Mouse (Mus musculus) gastrocnemius, postnatal 25 days (tissue): ENCODE measurements around the gene Pate2. TPM values are rescaled to one million over a fixed set of nuclear protein-coding genes. Genes with fewer than 3 reads are reported as not detected.
A peak's percentile ranks its signal among the peaks of the same experiment; 100 is the strongest.
"Not testable (repeated sequence)": the region's sequence is repeated elsewhere in the genome, so short reads cannot be mapped to it uniquely, and the experiment has no call there.

ENCODE experiments used
- DNase-seq: peaks from one replicate; pipeline ENCODE4 v3.0.0; 2022
- total RNA-seq, 2 experiments: library from RNA; stranded (reverse); gene quantifications; 1 replicate in 1 of 2; 2 replicates in 1 of 2; pipeline ENCODE4 v1.2.3; 2021

Gene Pate2
- total RNA-seq, 2 experiments from 2014 or later, result not detected

DNA sequence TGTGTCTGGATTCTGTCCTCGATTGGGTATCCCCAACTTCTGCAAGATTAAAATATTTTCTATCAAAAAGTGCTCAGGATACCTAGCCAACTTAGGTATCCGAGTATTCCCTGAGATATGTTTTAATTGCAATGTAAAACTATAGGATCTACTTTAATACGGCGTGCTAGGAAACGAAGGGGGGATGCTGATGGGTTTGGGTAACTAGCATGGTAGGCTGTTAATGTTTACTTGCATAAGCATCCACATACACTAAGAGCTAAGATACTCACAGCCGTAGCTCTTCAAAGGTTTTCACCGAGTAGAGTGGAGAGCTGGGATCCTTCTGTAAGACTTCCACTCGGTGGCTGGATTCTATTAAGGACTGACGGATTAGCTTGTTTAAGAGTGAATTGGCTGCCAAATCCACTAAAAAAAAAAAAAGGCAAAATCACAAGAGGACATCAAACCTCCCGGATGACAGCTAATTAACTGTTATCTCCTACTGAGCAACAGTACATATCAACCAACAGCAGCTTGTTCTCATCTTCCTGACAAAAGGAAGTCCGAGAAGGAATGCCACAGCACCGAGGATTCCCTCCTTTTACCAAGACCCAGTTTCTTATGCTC is 13.5 kb upstream of the Pate2 start:
- DNase-seq, result no peak

DNA sequence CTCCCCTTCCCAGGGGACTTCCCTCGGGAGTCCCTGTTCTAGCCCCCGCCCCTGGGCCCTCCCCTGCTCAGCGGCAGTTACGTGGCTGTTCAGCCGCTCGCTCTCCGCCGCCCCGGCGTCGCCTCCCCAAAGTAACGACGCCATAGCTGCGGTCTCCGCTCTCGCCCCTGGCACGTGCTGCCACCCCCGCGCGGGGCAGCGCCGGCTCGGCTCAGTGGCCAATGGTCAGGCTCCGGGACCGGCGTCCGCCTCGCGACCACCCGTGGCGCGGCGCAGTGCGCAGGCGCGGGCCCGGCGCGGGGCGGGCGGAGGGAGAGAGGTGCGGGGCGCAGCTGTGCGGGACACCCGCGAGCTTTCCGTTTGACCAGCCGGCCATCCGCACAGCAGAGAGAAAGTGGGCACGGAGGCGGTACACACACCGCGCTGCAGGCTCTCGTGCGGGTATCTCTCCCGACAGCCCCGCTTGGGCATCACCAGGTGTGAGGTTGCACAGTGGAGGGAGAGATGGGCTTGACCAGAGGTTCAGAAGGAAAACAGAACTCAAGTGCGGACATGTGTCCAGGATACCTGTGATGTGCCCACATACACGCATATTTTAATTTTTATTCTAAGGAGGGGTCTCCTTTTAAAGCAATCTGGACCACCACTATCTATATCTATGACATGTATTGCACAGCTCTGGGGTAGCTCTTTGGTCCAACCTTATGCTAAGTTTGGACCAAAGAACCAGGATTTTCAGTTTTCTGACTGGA is 11.7 kb upstream of the Pate2 start, which contains the start of the genes Ddx25 and Pus3:
TSS of gene Ddx25 (minus strand) at position 272 of the 752 bp plus-strand sequence.
TSS of gene Pus3 (plus strand) at position 339 of the 752 bp plus-strand sequence.
- no peak for DNase-seq

DNA sequence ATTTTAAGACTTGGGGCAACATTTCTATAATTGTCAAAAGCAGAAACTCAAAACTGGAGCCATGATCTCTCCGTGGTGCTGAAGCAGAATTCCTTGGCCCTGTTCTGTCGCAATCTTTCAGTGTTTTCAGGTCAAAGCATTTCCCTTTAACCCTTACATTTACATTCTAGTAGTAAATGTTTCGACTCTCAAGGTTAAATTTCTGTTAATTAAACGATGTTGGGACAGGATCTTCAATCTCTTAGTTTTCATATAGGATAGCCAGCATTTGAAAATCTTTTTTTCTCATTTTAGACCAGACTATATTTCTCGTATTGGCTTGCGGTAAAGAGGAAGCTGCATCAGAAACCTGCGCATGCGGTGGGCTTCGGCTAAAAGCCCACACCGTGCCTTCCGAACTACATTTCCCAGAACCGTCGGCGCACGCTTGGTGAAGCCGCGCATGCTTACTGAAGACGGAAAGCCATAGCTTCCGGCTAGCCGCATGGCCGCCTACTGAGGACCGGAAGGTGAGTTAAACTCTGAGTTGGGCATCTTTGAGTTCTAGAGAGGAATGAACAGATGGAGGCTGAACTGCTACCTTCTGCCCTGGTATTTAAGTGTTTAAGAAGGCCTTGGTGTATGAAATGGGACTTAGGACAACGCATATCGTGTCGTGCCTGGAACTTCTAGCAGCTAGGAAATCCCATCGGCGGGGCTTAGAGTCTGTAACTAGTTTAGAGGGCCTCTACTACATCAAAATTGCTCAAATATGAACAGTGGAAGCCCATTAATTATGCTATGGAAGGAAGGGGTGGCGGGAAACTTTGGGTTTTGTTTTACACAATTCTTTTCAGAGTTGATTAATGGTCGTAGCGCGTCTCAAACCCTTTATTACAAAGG is 10.8 kb upstream of the Pate2 start:
- peak; percentile 58 for DNase-seq

DNA sequence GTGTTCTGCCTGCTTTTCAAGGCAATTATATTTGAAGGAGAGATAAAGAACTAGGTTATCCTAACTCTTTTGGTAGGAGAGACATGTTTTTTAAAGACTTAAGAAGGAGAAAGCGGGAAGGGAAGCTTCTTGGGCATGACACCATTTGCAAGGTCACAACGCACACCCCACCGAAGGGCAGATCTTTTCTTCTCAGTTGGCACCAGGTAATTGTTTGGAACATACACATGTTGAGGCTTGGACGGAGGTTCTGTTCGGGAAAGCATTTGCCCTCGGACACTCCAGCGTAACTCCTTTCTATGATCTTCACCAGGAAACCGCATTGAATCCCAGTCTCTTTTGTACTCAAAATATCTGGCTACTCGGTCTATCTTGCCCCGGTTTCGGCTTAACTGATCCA is 9.0 kb upstream of the Pate2 start:
- no peak for DNase-seq

DNA sequence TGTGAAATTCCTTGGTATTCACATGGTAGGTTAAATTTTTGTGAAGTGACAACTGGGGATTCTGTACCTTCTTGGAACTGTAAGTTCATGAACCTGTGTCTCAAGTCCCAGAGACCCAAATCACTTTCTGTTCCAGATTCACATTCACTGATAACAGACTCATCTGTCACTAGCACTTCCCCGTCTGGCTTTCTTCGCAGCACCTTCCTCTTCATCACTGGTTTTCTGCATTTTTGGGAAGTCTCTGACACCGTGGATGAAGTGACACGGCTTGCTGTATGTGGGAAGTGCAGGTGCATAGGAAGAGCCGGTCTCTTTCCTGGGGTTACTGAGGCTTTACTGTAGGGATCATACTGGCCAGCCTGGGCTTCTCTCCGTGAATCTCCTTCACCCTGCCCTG is 8.5 kb upstream of the Pate2 start:
- DNase-seq, result no peak

DNA sequence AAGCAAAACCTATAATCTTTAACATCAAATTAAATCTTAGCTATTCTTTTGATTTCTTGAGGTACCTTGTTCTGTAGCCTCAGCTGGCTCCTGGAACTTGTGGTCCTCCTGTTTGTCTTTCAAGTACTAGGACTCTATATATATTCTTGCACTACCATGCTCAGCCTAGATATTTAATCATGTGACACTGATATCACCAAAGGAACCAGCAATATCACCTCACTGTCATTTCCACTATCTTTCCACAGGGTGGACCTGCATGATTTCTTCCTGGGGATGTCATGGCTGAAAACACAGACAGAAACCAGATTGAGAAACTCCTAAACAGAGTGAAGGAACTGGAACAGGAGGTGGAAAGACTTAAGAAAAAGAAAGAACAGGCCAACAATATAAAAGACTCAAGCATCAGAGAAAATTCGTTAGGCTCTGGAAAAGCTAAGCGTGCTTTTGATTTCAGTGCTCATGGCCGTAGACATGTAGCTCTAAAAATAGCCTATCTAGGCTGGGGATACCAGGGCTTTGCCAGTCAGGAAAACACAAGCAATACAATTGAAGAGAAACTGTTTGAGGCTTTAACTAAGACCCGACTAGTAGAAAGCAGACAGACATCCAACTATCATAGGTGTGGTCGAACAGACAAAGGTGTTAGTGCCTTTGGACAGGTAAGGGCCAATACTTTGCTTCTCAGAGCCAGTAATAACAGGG is 5.4 kb upstream of the Pate2 start:
- no peak for DNase-seq

DNA sequence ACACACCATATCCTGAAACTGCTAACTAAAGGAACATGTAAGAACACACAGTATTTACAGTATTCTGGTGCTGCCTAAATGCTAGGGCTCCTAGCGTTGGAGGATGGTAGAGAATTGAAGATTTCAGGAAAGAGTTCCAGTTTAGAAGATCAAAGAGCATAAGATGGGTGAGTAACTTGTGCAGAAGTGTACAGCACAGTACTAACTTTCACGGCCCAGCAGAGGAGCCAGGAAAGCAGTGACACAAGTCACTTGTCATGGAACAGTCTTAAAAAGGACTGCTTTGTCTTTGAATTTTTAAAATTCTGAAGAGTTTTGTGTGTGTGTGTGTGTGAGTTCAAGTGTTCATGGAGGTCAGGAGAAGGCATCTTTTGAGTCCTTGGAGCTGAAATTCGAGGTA is 2.1 kb upstream of the Pate2 start:
- DNase-seq, result no peak

DNA sequence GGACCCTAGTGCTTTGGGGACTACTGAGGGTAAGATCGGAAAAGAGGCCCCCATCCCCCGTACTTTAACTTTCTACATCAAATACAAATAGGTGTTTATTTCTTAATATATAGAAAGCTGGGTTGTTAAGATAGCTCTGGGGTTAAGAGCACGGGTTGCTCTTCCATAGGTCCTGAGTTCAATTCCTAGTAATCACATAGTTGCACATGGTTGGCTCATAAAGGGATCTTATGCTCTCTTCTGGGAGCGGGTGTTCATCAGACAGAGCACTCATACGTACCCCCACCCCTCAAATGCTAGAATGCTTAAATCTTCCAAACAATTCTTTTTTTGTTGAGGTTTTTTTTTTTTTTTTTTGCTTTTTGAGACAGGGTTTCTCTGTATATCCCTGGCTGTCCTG is 579 bp downstream of the Pate2 start:
- no peak for DNase-seq

DNA sequence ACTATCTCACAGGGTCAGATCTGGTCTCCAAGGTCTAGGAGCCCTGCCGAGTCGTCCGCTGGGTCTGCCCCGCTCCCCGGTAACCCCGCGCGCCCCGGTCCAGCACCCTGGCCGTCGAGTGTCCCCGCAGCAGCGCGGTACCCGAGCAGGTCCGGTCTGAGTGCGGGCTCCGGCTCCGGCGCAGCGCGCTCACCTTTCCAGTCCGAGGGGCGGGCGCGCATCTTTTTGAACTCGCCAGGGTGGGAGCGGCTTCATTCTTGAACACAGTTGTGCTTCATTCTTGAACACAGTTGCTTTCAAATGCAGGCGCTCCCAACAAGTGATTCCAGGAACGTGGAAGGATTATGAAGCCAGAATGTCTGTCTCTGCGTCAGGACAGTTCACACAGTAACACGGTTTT is 4.3 kb downstream of the Pate2 start:
- no peak for DNase-seq

DNA sequence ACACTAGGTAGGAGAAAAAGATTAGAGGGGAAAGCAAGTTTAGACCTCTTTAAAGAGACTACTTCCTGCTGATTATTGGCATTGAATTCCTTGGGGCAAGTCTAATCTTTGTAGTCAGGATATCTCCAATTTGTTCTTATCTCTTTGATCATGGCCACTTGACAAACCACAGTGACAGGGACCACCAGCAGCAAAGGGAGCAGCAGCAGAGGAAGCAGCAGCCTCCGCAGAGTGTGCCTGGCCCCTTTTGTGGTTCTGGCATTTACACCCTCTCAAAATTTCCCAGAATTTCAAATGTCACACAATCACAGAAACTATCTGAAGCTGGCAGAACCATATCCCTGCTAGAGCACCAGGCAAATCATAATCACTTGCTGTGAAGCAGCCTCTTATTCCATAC is 17.6 kb downstream of the Pate2 start:
- DNase-seq, result no peak

DNA sequence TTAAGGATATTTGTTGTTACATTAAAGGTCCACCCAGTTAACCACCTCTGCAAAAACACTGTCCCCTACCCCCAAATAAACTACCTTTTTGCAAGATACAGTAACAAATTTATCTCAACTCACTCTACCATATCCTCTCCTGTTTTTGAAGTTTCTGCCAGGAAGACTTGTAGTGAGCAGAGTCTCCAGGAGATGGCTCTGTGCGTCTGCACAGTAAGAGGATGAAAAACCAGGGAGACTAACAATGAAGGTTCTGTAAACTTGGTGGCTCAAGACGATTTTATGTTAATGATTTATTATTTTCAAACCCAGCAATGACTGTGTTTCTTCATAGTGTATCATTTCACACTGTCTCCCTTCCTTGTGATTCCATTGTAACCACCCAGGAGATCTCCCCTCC is 22.8 kb downstream of the Pate2 start:
- DNase-seq, result no peak

DNA sequence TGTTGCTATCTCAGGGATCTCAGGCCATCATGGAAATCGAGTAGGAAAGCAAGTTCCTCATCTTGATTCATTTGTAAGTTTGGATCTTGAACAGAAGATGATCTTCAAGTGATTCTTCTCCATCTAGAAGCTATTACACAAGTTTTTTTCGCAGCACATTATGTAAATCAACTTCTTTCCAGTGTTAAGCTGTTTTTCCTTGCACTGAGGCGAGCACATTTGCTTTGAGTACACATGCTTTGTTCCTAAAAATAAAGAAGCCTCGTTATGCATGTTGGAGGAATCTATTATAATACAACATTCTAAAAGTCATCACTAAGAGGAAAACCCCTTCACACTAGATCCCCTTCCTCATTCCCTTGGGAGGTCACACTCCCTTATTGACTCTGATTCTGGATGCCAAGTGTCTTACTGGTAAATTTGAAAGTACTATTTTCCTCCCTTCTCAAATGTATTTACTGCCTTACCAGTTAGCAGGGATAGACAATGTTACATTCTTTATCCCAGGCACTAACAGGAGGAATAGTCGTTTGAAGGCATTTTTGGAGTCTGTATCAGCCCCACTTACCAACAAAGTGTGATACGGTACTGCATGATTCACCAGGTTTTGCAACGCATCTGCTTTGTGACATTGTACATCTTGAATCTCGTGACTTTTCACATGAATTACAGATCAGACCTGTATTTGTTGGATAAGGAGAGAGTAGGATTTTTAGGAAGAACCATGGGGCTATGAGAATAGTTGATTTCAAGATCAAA is 37.7 kb downstream of the Pate2 start:
- no peak for DNase-seq

DNA sequence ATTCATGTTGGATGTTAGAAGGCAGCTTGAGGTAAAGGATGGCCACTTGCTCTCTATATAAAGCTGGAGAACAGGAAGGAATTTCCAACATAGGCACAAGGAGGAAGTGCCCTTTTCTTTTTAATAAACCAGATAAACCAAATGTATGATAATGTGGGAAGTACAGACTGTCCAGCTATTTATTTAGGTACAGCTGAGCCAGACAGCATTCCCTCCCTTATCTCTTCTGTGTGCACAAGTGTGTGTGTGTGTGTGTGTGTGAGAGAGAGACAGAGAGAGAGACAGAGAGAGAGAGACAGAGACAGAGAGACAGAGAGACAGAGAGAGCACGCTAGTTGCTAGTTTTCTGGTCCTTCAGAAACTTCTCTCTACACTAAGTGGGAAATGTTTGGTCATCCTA is 41.8 kb downstream of the Pate2 start, which contains the start of gene Pate4:
TSS of gene Pate4 (minus strand) at position 101 of the 400 bp plus-strand sequence.
- no peak for DNase-seq

DNA sequence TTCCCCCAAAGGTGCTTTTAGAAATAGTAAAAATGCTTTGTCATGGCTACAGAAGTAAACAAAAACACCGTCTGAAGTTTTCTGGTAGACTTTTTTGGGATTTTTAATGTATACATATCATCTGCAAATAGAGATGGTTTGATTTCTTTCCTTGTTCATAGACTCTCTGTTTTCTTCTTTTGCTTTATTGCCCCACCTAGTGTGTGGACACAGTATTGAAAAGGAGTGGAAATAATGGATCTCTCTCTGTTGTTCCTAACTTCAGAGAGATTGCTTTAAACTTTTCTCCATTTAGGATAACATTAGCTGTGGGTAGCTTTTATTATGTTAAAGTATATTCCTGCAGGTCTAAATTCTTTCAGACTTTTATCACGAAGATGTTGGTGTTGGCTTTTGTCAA is 43.9 kb downstream of the Pate2 start:
- DNase-seq, result no peak

DNA sequence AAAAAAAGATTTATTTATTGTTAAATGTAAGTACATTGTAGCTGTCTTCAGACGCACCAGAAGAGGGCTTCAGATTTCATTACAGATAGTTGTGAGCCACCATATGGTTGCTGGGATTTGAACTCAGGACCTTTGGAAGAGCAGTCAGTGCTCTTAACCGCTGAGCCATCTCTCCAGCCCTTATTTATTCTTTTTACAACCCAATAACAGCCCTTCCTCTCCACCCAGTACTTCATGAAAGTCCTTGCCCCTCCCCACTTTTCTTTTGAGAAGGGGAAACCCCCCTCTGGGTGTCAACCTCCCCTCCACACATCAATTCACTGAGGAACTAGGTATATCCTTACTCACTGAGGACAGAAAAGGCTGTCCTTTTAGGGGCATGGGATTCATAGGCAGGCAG is 46.7 kb downstream of the Pate2 start:
- not testable (repeated sequence) for DNase-seq

DNA sequence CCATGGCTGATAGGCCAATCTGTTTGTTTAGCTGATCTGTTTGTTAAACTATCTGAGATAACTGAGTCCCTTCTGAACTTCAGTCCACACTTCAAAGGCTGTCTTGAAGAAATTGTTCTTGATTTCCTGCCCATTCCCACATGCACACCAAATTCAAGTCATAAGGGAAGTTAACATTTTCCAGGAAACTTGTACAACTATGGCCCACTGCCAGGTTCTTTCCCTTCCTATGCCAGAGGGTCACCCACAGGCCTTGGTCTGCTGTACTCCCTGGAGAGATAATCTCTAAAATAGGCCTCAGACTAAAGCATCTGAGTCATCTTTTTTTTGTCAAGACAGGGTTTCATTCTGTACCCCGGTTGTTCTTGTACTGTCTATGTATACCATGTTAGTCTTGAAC is 62.9 kb downstream of the Pate2 start:
- no peak for DNase-seq

DNA sequence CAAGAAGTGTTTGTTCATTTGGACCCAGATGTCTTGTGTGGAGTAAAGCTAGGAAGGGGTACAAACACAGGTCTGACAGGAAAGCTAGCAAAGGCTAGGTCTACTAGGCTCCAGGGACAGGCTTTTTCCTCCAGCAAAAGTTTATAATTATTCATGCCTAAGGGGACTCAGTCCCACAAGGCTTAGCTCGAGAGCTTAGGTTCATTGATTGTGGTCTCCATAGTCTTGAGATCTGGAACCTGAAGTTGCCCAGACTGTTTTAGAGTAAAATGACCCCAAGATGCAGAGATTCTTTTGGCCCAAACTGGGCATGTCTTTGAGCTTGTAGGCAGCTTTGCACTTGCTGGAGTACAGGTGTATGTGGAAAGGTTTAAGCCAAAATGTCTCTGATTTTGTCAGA is 78.0 kb downstream of the Pate2 start, which contains the start of gene Pate3:
TSS of gene Pate3 (minus strand) at position 101 of the 400 bp plus-strand sequence.
- no peak for DNase-seq

DNA sequence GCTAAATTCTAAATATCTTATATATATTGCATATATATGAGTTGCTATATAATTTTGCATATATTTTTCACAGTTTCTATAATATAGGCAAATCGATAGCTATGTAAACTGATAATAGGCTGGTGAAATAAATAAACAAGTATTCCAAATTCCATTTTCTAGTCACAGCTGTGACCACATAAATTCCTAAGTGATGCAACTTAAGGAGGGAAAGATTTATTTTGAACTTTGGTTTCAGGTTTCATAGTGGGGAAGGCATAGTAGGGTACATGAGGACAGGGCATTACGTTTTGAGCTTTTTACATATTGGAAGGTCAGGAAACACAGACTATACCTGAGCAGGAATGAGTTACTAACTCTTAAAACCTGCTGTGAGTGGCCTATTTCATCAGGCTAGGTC is 103.5 kb downstream of the Pate2 start:
- DNase-seq, result no peak

DNA sequence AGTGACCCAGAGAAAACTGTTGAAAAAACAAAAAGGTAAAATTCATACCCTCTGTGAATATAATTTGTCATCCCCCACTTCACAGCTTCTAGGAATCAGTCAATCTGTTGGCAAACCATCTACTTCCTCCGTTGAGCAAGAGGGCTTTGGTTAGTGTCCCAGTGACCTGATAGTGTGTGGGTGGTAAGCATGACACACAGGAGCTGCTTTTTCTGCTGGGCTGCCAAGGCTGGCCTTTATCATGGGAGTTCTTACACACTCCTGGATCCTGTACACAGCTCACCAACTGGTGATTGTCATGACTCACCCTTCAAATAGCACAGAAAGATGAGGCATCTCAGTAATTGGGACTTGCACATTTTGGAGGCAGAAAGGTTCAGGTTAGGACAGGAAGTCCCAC is 116.9 kb downstream of the Pate2 start, which contains the start of gene Pate1:
TSS of gene Pate1 (minus strand) at position 378 of the 400 bp plus-strand sequence.
- DNase-seq, result no peak

DNA sequence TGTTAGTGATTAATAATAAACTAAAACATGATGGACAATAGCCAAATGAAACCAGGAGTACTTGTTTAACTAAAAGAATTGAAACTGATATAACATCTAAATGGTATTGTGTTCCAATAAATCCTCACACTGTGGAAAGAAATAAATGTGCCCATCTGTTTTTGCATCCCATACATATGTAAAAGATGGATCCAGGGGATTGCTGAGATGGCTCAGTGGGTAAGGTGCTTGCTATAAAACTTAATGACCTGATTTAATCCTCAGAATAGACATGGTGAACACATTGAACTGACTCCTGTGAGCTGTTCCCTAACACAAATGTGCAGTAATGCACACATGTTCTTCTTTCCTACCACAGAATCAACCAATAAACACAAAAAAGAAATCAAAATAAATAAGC is 121.8 kb downstream of the Pate2 start:
- no peak for DNase-seq

DNA sequence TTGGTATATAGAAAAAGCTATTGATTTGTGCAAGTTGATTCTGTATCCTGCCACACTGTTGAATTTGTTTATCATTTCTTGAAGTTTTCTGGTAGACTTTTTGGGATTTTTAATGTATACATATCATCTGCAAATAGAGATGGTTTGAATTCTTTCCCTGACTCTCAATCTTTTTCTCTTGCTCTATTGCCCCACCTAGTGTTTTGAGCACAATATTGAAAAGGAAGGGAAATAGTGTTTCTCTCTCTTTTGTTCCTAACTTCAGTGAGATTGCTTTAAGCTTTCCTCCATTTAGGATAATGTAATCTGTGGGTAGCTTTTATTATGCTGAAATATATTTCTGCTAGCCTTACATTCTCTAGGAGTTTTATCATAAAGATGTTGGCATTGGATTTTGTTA is 137.2 kb downstream of the Pate2 start:
- no peak for DNase-seq
